Mouse (Mus musculus): Measurements from ENCODE around the gene Jak1.

GRCm38 (mm10) chr4:101220946-101221345 is 44.1 kb downstream of the Jak1 start:
- TF ChIP-seq POLR2A (IDR thresholded peaks at IDR 0.05; ENCODE audit: insufficient read length, low read depth) (no peak), TCF12 (IDR thresholded peaks at IDR 0.05; ENCODE audit: insufficient read depth, poor library complexity, severe bottlenecking) (no peak), MAX (IDR thresholded peaks at IDR 0.05; ENCODE audit: low read depth) (no peak)
